Mouse (Mus musculus) embryonic facial prominence, embryonic 10.5 days (tissue): ENCODE measurements around the gene Gm21725. TPM values are rescaled to one million over a fixed set of nuclear protein-coding genes. Genes with fewer than 3 reads are reported as not detected.
"Not testable (repeated sequence)": the region's sequence is repeated elsewhere in the genome, so short reads cannot be mapped to it uniquely, and the experiment has no call there.

Experiments
- DNase-seq: peaks from one replicate; pipeline ENCODE4 v3.0.0-alpha.2; 2017; ENCODE audit warnings: low spot score
- H3K27ac ChIP-seq: fragments of 300-500 bp; sonication (generic); replicated peaks from 2 replicates; pipeline ENCODE4 v1.5.1; 2016; ENCODE audit warnings: mild to moderate bottlenecking
- H3K27me3 ChIP-seq: fragments of 300-500 bp; sonication (generic); replicated peaks from 2 replicates; pipeline ENCODE4 v1.6.1; 2016; ENCODE audit warnings: low read depth, mild to moderate bottlenecking; ENCODE audit not compliant: poor library complexity, severe bottlenecking
- H3K36me3 ChIP-seq: fragments of 300-500 bp; sonication (generic); replicated peaks from 2 replicates; pipeline ENCODE4 v1.6.1; 2016; ENCODE audit warnings: mild to moderate bottlenecking, moderate library complexity
- H3K4me1 ChIP-seq: fragments of 300-500 bp; sonication (generic); 2 replicates; pipeline ENCODE4 v1.6.1; 2016
- H3K4me3 ChIP-seq: fragments of 300-500 bp; sonication (generic); 2 replicates; pipeline ENCODE4 v1.5.1; 2016; ENCODE audit warnings: mild to moderate bottlenecking, moderate library complexity
- H3K9me3 ChIP-seq: fragments of 300-500 bp; sonication (generic); 2 replicates; pipeline ENCODE4 v1.6.1; 2016; ENCODE audit warnings: mild to moderate bottlenecking
- WGBS: fragments of 180-500 bp; shearing (Covaris S2); methylation state at CpG from one replicate; pipeline ENCODE4 v1.1.7; 2016; 5-methylcytosine and 5-hydroxymethylcytosine counted together
- polyA plus RNA-seq: library from polyadenylated mRNA; unstranded; fragments of >200 nt; fragmentation: Nextera tagmentation; extraction: Ambion mirVana; gene quantifications from 2 replicates; pipeline ENCODE4 v1.2.1, GENCODE M21; 2016

The Gm21725 gene
- polyA plus RNA-seq: not detected in 2 replicates

DNA sequence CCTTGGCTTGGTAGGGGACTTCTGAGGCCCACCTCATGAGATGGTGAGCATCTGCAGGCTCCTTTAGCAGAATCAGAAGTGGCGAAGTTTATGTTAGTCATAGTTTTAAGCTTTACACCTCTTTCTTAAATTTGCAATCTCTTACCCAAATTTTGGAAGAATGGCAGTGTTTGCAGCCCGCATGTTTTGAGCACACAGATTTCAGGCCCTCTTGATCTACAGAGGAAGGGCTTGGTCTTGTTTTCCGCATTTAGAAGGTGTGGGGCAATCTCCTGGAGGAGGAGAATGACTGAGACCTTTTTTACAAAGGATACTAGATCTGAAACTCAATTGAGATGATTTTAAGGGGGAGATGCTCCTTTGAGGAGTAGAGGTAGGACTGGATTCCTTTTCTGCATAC lies at the start of gene Gm21725:
Gene Gm21725, minus strand, starts transcription at position 101 of the 400 bp plus-strand sequence.
- not testable (repeated sequence) for DNase-seq, H3K9me3 ChIP-seq, H3K36me3 ChIP-seq, H3K27ac ChIP-seq, H3K4me3 ChIP-seq, H3K27me3 ChIP-seq, H3K4me1 ChIP-seq
- WGBS: no CpG with 5 or more reads among the region's 3 CpGs

Other genes starting within 250 kb of the Gm21725 start
- not detected in 2 replicates for gene Gm21891, start 215.6 kb downstream of the Gm21725 start, polyA plus RNA-seq
- not detected in 2 replicates for gene Gm21425, start 187.1 kb downstream of the Gm21725 start, polyA plus RNA-seq
- gene Gm21828, start 125.1 kb downstream of the Gm21725 start, polyA plus RNA-seq: not detected in 2 replicates
- gene Gm21440, start 96.7 kb downstream of the Gm21725 start, polyA plus RNA-seq: not detected in 2 replicates
- not detected in 2 replicates for gene Gm21454, start 96.6 kb downstream of the Gm21725 start, polyA plus RNA-seq
- gene Gm21866, start 116.5 kb upstream of the Gm21725 start, polyA plus RNA-seq: not detected in 2 replicates
- gene Gm20773, start 145.0 kb upstream of the Gm21725 start, polyA plus RNA-seq: not detected in 2 replicates